Mouse (Mus musculus) intestine, embryonic 15.5 days (tissue): ENCODE measurements at regions not wholly inside any gene's neighbourhood (a gene's known extent, or its start where the extent isn't known, plus 50 kb on each side); places are given as distances from the start of the nearest gene placed in this dataset.

Source experiments
- ATAC-seq: fragments of 200-750 bp; cut with Nextera tagmentation; 2 replicates; pipeline ENCODE4 v1.8.0; 2017; ENCODE audit warnings: moderate TSS enrichment, moderate library complexity
- H3K27ac ChIP-seq: fragments of 300-500 bp; sonication (generic); 2 replicates; pipeline ENCODE4 v1.5.1; 2015; ENCODE audit warnings: mild to moderate bottlenecking, inconsistent platforms
- H3K27me3 ChIP-seq: fragments of 300-500 bp; sonication (generic); replicated peaks from 2 replicates; pipeline ENCODE4 v1.6.1; 2015; ENCODE audit warnings: inconsistent platforms
- H3K36me3 ChIP-seq: fragments of 300-500 bp; sonication (generic); 2 replicates; pipeline ENCODE4 v1.6.1; 2015; ENCODE audit warnings: inconsistent platforms
- H3K4me1 ChIP-seq: fragments of 300-500 bp; sonication (generic); replicated peaks from 2 replicates; pipeline ENCODE4 v1.6.1; 2015; ENCODE audit warnings: inconsistent platforms
- H3K4me2 ChIP-seq: fragments of 300-500 bp; sonication (generic); replicated peaks from 2 replicates; pipeline ENCODE4 v1.6.1; 2015; ENCODE audit warnings: mild to moderate bottlenecking, inconsistent platforms
- H3K4me3 ChIP-seq: fragments of 300-500 bp; sonication (generic); replicated peaks from 2 replicates; pipeline ENCODE4 v1.5.1; 2015; ENCODE audit warnings: inconsistent platforms
- H3K9ac ChIP-seq: fragments of 300-500 bp; sonication (generic); 2 replicates; pipeline ENCODE4 v1.6.1; 2015; ENCODE audit warnings: inconsistent platforms
- H3K9me3 ChIP-seq: fragments of 300-500 bp; sonication (generic); 2 replicates; pipeline ENCODE4 v1.6.1; 2016; ENCODE audit warnings: inconsistent platforms
- WGBS: fragments of 180-500 bp; shearing (Covaris S2); methylation state at CpG from one replicate; pipeline ENCODE4 v1.1.7; 2015; 5-methylcytosine and 5-hydroxymethylcytosine counted together

DNA sequence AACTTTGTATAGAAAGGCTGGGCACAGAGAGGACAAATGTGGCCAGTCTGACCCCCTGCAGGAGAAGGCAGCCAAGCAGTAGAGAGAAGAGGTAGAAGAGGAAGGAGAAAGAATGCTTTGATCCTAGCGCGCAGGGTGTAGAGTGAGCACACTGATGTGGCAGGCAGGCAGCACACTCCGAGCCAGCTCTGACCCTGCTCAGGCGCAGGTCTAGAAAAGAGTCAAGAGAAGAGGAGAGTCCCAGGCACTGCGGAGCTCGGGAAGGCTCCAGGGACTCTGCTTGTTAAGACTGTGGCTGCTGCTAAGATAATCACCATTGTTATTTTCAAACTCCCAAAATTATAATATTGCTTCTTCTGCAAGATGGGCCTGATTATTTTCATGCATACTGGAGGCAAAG is 389.3 kb upstream of the Cited2 start:
- Histone ChIP-seq H3K4me3 (no peak overlapping the region), H3K27me3 (no peaks in the 10 kb centered on the region), H3K9me3 (no peaks in the 10 kb centered on the region), H3K36me3 (no peaks in the 10 kb centered on the region), H3K27ac (no peak overlapping the region), H3K9ac (no peak overlapping the region), H3K4me2 (no peak overlapping the region), H3K4me1 (no peaks in the 10 kb centered on the region; the same call in 1 of the 2 replicates)
- no peak for ATAC-seq
- 34% methylated on average over 6 of the region's 6 CpGs for WGBS

DNA sequence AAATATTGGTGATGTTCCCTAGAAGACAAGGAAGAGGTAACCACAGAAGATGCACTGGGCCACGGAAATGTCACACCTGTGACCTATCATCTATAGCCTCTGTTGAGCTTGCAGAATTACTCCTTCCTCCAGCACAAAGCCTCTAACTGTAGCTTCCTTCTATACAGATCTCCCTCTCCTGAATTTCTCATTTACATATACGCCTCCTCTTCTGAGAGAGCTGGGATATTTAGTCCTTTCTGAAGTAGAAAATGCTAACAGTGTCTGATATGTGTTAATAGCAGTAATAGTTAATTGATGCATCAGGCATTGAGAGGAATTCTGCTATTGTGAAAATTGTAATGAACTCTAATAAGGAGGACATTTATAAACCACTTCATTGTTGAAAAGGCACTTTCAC is 385.8 kb upstream of the Cited2 start:
- 93% methylated on average over 2 of the region's 2 CpGs for WGBS
- Histone ChIP-seq H3K36me3 (no peaks in the 10 kb centered on the region), H3K27me3 (no peaks in the 10 kb centered on the region), H3K4me1 (no peaks in the 10 kb centered on the region), H3K4me3 (no peak overlapping the region), H3K27ac (no peak overlapping the region), H3K9ac (no peak overlapping the region), H3K9me3 (no peaks in the 10 kb centered on the region), H3K4me2 (no peak overlapping the region)
- no peak for ATAC-seq

GRCm38 (mm10) chr10:17343829-17344228 is 379.2 kb upstream of the Cited2 start:
- no peak overlapping the region for H3K9ac ChIP-seq
- H3K4me2 ChIP-seq, result no peak overlapping the region
- no peak overlapping the region for H3K4me3 ChIP-seq
- 95% methylated on average over 1 of the region's 1 CpGs for WGBS
- H3K9me3 ChIP-seq, result no peaks in the 10 kb centered on the region
- H3K27me3 ChIP-seq, result no peaks in the 10 kb centered on the region
- no peak overlapping the region for H3K27ac ChIP-seq
- H3K4me1 ChIP-seq, result no peaks in the 10 kb centered on the region
- no peaks in the 10 kb centered on the region for H3K36me3 ChIP-seq
- ATAC-seq, result no peak

- no peak for ATAC-seq
- WGBS, result 87% methylated on average over 14 of the region's 14 CpGs
These were observed 370.6 kb upstream of the Cited2 start for GRCm38 (mm10) chr10:17352202-17352994.

GRCm38 (mm10) chr10:17355476-17355875 is 367.5 kb upstream of the Cited2 start:
- no peaks in the 10 kb centered on the region for H3K36me3 ChIP-seq
- ATAC-seq, result no peak
- no peaks in the 10 kb centered on the region for H3K9me3 ChIP-seq
- no peak overlapping the region for H3K4me2 ChIP-seq
- H3K4me3 ChIP-seq, result no peak overlapping the region
- no peak overlapping the region for H3K27ac ChIP-seq
- 63% methylated on average over 4 of the region's 4 CpGs for WGBS
- no peaks in the 10 kb centered on the region for H3K27me3 ChIP-seq
- H3K9ac ChIP-seq, result no peak overlapping the region
- no peaks in the 10 kb centered on the region for H3K4me1 ChIP-seq

More at GRCm38 (mm10) chr10:17352202-17352994, 370.6 kb upstream of the Cited2 start:
- H3K36me3 ChIP-seq, result no peaks in the 10 kb centered on the region
- no peak overlapping the region for H3K4me2 ChIP-seq
- no peaks in the 10 kb centered on the region for H3K4me1 ChIP-seq
- H3K27me3 ChIP-seq, result no peaks in the 10 kb centered on the region
- no peak overlapping the region for H3K9ac ChIP-seq
- H3K4me3 ChIP-seq, result no peak overlapping the region
- H3K9me3 ChIP-seq, result no peaks in the 10 kb centered on the region
- no peak overlapping the region for H3K27ac ChIP-seq

GRCm38 (mm10) chr10:17356041-17356440 is 367.0 kb upstream of the Cited2 start:
- no peaks in the 10 kb centered on the region for H3K4me1 ChIP-seq
- no peaks in the 10 kb centered on the region for H3K36me3 ChIP-seq
- H3K4me2 ChIP-seq, result no peak overlapping the region
- no peak overlapping the region for H3K9ac ChIP-seq
- H3K27ac ChIP-seq, result no peak overlapping the region
- no peak for ATAC-seq
- H3K9me3 ChIP-seq, result no peaks in the 10 kb centered on the region
- WGBS, result 30% methylated on average over 3 of the region's 3 CpGs
- H3K4me3 ChIP-seq, result no peak overlapping the region
- H3K27me3 ChIP-seq, result no peaks in the 10 kb centered on the region

DNA sequence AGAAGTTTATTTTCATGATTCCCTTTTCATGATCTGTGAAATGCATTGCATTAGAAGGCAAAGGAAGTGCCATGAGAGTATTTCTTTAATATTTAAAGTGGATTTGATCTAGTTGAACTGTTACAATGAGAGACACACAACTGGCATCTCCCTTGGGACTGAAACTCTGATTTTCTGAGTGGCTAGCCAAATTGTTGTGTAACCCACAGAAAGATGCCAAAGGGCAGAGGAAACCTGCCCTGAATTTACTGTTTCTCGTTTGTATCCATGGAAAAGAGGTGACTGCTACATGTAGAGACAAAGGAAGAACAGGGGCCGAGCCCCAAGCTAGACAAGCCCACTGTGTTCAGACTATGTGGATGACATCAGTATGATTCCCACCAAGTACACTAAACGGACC is 360.4 kb upstream of the Cited2 start:
- no peak for ATAC-seq
- no peak overlapping the region for H3K9ac ChIP-seq
- H3K4me2 ChIP-seq, result no peak overlapping the region
- H3K4me3 ChIP-seq, result no peak overlapping the region
- H3K9me3 ChIP-seq, result no peaks in the 10 kb centered on the region
- H3K27ac ChIP-seq, result no peak overlapping the region
- no peaks in the 10 kb centered on the region for H3K36me3 ChIP-seq
- 76% methylated on average over 3 of the region's 3 CpGs for WGBS
- H3K27me3 ChIP-seq, result no peaks in the 10 kb centered on the region
- H3K4me1 ChIP-seq, result no peaks in the 10 kb centered on the region

- no peak overlapping the region for H3K4me2 ChIP-seq
- ATAC-seq, result no peak
- H3K36me3 ChIP-seq, result no peaks in the 10 kb centered on the region
- H3K9me3 ChIP-seq, result no peaks in the 10 kb centered on the region
- H3K4me1 ChIP-seq, result no peaks in the 10 kb centered on the region
- WGBS, result 70% methylated on average over 3 of the region's 3 CpGs
- no peaks in the 10 kb centered on the region for H3K27me3 ChIP-seq
- no peak overlapping the region for H3K4me3 ChIP-seq
- H3K27ac ChIP-seq, result no peak overlapping the region
- H3K9ac ChIP-seq, result no peak overlapping the region
These were observed 356.8 kb upstream of the Cited2 start for GRCm38 (mm10) chr10:17366042-17366740.

DNA sequence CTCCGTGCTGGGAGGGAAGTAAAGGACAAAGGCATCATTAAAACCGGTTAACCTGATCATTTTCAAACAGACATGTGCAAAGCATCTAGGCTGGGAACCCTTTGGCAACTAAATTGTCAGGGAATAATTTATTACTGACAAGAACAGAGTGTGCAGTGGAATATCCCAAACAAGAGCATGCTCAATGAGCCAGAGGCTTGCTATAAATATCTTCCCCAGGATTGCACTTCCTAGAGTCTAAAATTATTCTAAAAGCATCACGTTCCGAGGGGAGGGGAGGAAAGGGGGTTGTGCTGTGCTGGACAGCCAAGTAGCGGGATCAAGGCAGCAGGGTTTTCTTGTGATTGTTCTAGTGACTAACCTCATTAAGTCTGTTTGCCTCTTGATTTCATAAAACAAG is 356.0 kb upstream of the Cited2 start:
- Histone ChIP-seq H3K27me3 (no peaks in the 10 kb centered on the region), H3K4me2 (no peak overlapping the region), H3K9ac (no peak overlapping the region), H3K27ac (no peak overlapping the region), H3K9me3 (no peaks in the 10 kb centered on the region), H3K4me1 (no peaks in the 10 kb centered on the region), H3K4me3 (no peak overlapping the region), H3K36me3 (no peaks in the 10 kb centered on the region)
- ATAC-seq, result 0 out of 2 replicates have a peak, but pooled peaks have one; percentile 45
- 29% methylated on average over 5 of the region's 5 CpGs for WGBS

GRCm38 (mm10) chr10:17367430-17367829 is 355.6 kb upstream of the Cited2 start:
- no peak for ATAC-seq
- Histone ChIP-seq H3K4me2 (no peak overlapping the region), H3K9ac (no peak overlapping the region), H3K4me3 (no peak overlapping the region), H3K27ac (no peak overlapping the region), H3K4me1 (no peaks in the 10 kb centered on the region), H3K9me3 (no peaks in the 10 kb centered on the region), H3K27me3 (no peaks in the 10 kb centered on the region), H3K36me3 (no peaks in the 10 kb centered on the region)

- Histone ChIP-seq H3K27ac (no peak overlapping the region), H3K9me3 (no peaks in the 10 kb centered on the region), H3K4me3 (no peak overlapping the region), H3K9ac (no peak overlapping the region), H3K36me3 (no peaks in the 10 kb centered on the region), H3K4me1 (no peaks in the 10 kb centered on the region), H3K4me2 (no peak overlapping the region), H3K27me3 (no peaks in the 10 kb centered on the region)
- WGBS, result 79% methylated on average over 1 of the region's 1 CpGs
- ATAC-seq, result no peak
These were observed 354.4 kb upstream of the Cited2 start for GRCm38 (mm10) chr10:17368636-17369035.

DNA sequence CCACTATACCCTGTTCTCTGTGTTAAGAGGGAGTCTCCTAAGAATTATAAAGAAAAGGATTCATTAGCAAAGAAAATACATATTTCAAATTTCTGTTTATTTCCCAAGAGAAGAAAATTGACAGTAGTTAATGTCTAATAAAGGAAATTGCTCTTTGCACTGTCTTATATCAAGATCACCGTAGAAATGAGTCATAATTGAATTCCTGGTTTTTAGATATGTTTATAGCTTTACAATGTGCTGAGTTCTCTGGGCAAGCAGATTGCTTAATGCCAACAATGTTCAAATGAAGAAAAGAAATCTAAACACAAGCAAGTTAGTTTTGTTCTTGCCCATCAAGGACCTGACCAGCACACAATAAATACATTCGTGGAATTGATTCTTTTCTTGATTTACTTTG is 350.1 kb upstream of the Cited2 start:
- H3K27ac ChIP-seq, result no peak overlapping the region
- no peaks in the 10 kb centered on the region for H3K4me1 ChIP-seq
- H3K4me2 ChIP-seq, result no peak overlapping the region
- no peaks in the 10 kb centered on the region for H3K9me3 ChIP-seq
- no peak overlapping the region for H3K4me3 ChIP-seq
- H3K36me3 ChIP-seq, result no peaks in the 10 kb centered on the region
- ATAC-seq, result peak; percentile 66; the same call in 1 of the 2 replicates
- WGBS, result 56% methylated on average over 2 of the region's 2 CpGs
- no peak overlapping the region for H3K9ac ChIP-seq
- no peaks in the 10 kb centered on the region for H3K27me3 ChIP-seq

DNA sequence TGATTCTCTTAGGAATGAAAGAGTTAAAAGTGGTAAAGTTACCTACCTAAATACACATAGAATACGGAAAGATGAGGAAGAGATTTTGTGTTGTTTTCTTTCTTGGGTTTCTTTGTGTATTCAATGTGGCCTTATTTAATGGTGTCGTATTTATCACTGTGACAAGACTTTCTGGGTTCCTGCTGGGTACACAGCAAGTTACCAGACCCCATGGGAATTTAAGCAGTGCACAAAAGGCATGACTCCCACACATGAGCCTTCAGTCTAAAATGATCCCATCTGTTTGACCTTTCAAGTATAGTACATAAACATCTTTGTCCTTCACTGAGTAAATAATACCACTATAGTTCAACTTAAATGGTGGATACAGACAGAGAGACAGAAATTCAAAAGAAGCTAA is 349.0 kb upstream of the Cited2 start:
- no peaks in the 10 kb centered on the region for H3K36me3 ChIP-seq
- WGBS, result 48% methylated on average over 2 of the region's 2 CpGs
- H3K9me3 ChIP-seq, result no peaks in the 10 kb centered on the region
- H3K4me1 ChIP-seq, result no peaks in the 10 kb centered on the region
- H3K4me3 ChIP-seq, result no peak overlapping the region
- no peak overlapping the region for H3K27ac ChIP-seq
- no peak overlapping the region for H3K9ac ChIP-seq
- H3K27me3 ChIP-seq, result no peaks in the 10 kb centered on the region
- no peak for ATAC-seq
- H3K4me2 ChIP-seq, result no peak overlapping the region
